Mouse (Mus musculus) kidney, postnatal 0 days (tissue): ENCODE results near the gene Secisbp2. TPM values are rescaled to one million over a fixed set of nuclear protein-coding genes. Genes with fewer than 3 reads are reported as not detected.

Experiments
- ATAC-seq: fragments of 200-750 bp; cut with Nextera tagmentation; replicated peaks from 2 replicates; pipeline ENCODE4 v1.8.0; 2017; ENCODE audit warnings: low read depth, moderate number of reproducible peaks, moderate TSS enrichment, moderate library complexity; ENCODE audit not compliant: low FRiP score
- DNase-seq: peaks from one replicate; pipeline ENCODE4 v3.0.0-alpha.2; 2016; ENCODE audit warnings: low spot score
- H3K27ac ChIP-seq: fragments of 300-500 bp; sonication (generic); 2 replicates; pipeline ENCODE4 v1.5.1; 2014; ENCODE audit warnings: mild to moderate bottlenecking
- H3K27me3 ChIP-seq: fragments of 300-500 bp; sonication (generic); 2 replicates; pipeline ENCODE4 v1.6.1; 2014; ENCODE audit warnings: low read length, mixed read lengths; ENCODE audit not compliant: insufficient read depth
- H3K36me3 ChIP-seq: fragments of 300-500 bp; sonication (generic); 2 replicates; pipeline ENCODE4 v1.6.1; 2014; ENCODE audit warnings: low read length, mixed read lengths; ENCODE audit not compliant: insufficient read depth
- H3K4me1 ChIP-seq: fragments of 300-500 bp; sonication (generic); replicated peaks from 2 replicates; pipeline ENCODE4 v1.6.1; 2014; ENCODE audit warnings: antibody characterized with exemption, low read length, mixed read lengths; ENCODE audit not compliant: insufficient read depth
- H3K4me2 ChIP-seq: fragments of 300-500 bp; sonication (generic); 2 replicates; pipeline ENCODE4 v1.6.1; 2014; ENCODE audit warnings: mild to moderate bottlenecking, low read length, moderate library complexity, mixed read lengths
- H3K4me3 ChIP-seq: fragments of 300-500 bp; sonication (generic); replicated peaks from 2 replicates; pipeline ENCODE4 v1.5.1; 2014; ENCODE audit warnings: low read depth, low read length
- H3K9ac ChIP-seq: fragments of 300-500 bp; sonication (generic); 2 replicates; pipeline ENCODE4 v1.6.1; 2014; ENCODE audit warnings: low read depth, low read length
- H3K9me3 ChIP-seq: fragments of 300-500 bp; sonication (generic); replicated peaks from 2 replicates; pipeline ENCODE4 v1.6.1; 2016; ENCODE audit warnings: low read length, inconsistent platforms, mixed read lengths
- CTCF ChIP-seq: IDR thresholded peaks from 2 replicates; pipeline ENCODE4 v1.5.1; 2016; ENCODE audit warnings: antibody characterized with exemption, low read depth, mild to moderate bottlenecking, moderate library complexity
- WGBS: fragments of 180-500 bp; shearing (Covaris S2); extraction: QIAGEN DNeasy Blood & Tissue Kit; methylation state at CpG from one replicate; pipeline ENCODE4 v1.1.7; 2014; 5-methylcytosine and 5-hydroxymethylcytosine counted together
- polyA plus RNA-seq: library from polyadenylated mRNA; unstranded; fragments of >200 nt; fragmentation: Nextera tagmentation; extraction: Ambion mirVana; gene quantifications from 2 replicates; pipeline ENCODE4 v1.2.1, GENCODE M21; 2015

The Secisbp2 gene
- polyA plus RNA-seq, 1 experiment from 2014 or later = 34.9 TPM

GRCm38 (mm10) chr13:51646362-51647027 is 5.0 kb upstream of the Secisbp2 start:
- H3K36me3 ChIP-seq = no peaks in the 10 kb centered on the region
- H3K4me3 ChIP-seq = peak overlapping the region; percentile 89
- ATAC-seq = no peak
- WGBS = 20% methylated on average over 3 of the region's 3 CpGs
- H3K9me3 ChIP-seq = no peaks in the 10 kb centered on the region
- no peaks in the 10 kb centered on the region for H3K27me3 ChIP-seq
- peak overlapping the region; percentile 71 for H3K4me2 ChIP-seq
- peak overlapping the region; percentile 86 for H3K9ac ChIP-seq
- H3K4me1 ChIP-seq = peaks cover 8% of the 10 kb centered on the region; the same call in 1 of the 2 replicates
- no peak for DNase-seq
- H3K27ac ChIP-seq = peak overlapping the region; percentile 82
- TF ChIP-seq CTCF = no peak

DNA sequence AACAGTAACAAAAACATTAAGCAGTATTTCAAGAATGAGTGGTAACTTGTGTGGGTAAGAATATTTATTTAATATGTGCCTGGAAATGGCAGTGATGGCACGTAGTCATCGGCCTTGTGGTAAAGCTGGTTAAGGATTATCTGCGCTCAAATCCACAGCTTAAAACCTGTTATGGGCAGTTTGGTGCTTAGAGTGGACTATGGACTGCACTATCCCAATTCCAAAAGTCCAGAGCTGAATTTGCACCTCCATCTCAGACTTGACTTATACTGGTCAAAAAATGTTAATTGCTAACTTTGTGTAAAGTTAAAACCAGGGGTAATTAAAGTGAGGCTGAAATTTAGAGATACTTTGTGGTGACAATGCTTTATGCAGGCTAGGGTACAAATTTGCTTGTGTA is 3.7 kb upstream of the Secisbp2 start:
- peaks cover 12% of the 10 kb centered on the region for H3K4me1 ChIP-seq
- WGBS = 71% methylated on average over 3 of the region's 3 CpGs
- ATAC-seq (no peak), DNase-seq (no peak)
- no peaks in the 10 kb centered on the region for H3K27me3 ChIP-seq
- no peak overlapping the region for H3K27ac ChIP-seq
- H3K36me3 ChIP-seq = no peaks in the 10 kb centered on the region
- TF ChIP-seq CTCF = no peak
- H3K4me2 ChIP-seq = peak overlapping the region; percentile 71
- H3K9ac ChIP-seq = no peak overlapping the region
- no peaks in the 10 kb centered on the region for H3K9me3 ChIP-seq
- no peak overlapping the region for H3K4me3 ChIP-seq

DNA sequence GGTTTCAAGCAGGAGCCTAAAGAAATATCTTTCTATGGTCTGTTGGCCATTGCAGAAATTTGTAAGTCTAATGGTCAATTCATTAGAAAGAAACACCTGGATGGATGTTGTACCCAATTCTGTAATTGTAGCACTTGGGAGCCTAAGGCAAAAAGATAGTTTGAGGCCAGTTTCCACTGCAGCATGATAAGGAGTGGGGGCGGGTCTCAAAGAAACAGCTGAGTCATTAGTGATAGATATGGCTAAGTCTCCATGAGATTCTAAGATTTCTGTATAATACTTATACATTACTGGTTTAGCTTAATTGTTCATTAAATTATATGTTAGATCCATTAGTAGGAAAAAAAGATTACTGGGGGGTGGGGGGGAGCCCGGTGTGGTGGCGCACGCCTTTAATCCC is 3.3 kb upstream of the Secisbp2 start:
- H3K9me3 ChIP-seq = no peaks in the 10 kb centered on the region
- ATAC-seq (no peak), DNase-seq (no peak)
- H3K9ac ChIP-seq = no peak overlapping the region
- no peak for TF ChIP-seq CTCF
- H3K4me2 ChIP-seq = peak overlapping the region; percentile 15
- no peak overlapping the region for H3K4me3 ChIP-seq
- H3K4me1 ChIP-seq = peaks cover 12% of the 10 kb centered on the region
- 90% methylated on average over 4 of the region's 4 CpGs for WGBS
- H3K27ac ChIP-seq = no peak overlapping the region
- no peaks in the 10 kb centered on the region for H3K27me3 ChIP-seq
- H3K36me3 ChIP-seq = no peaks in the 10 kb centered on the region

DNA sequence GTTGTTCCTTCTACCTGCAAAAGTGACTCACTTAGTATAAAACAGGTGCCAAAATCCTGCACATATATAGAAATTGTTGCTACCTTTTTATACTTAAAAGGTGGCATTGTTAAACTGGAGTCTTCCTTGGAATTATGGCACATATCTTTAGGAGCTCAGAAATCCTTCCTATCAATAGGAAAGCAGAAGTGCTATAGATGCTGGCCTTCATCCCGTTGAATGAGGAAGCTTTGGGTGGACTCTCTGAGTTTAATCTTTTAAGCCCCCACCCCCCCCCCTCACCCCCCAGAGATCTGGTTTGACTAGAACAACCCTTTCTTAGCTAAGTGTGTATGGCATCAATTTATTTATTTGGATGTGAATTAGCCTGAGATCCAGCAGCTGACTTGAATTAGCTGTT is 1.8 kb upstream of the Secisbp2 start:
- 0 out of 2 replicates have a peak, but pooled peaks cover 4% of the 10 kb centered on the region for H3K36me3 ChIP-seq
- peaks cover 12% of the 10 kb centered on the region for H3K4me1 ChIP-seq
- H3K4me3 ChIP-seq = no peak overlapping the region
- no peak overlapping the region for H3K27ac ChIP-seq
- no peak for ATAC-seq
- no peak overlapping the region for H3K9ac ChIP-seq
- no peaks in the 10 kb centered on the region for H3K27me3 ChIP-seq
- no peak overlapping the region for H3K4me2 ChIP-seq
- WGBS = 91% methylated on average over 1 of the region's 1 CpGs
- no peaks in the 10 kb centered on the region for H3K9me3 ChIP-seq
- no peak for TF ChIP-seq CTCF
- no peak for DNase-seq

DNA sequence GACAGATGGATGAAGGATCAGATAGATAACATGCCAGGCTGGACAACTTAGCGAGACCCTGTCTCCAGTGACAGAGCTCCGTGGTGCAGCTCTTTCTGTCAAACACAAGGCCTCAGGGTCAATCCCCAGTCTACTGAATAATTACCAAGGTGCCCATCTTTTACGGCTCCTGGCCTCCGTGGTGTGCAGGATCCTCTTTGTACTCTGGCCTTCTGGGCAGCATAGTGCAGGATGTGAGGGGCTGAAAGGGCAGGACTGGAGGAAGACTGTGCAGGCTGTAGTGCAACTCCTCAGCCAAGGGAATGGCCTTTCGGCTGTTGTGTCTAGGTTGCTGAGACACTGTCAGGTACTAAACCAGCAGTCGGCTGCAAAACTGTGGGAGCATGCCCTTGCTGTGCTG is 1.7 kb downstream of the Secisbp2 start:
- no peak overlapping the region for H3K9ac ChIP-seq
- H3K27ac ChIP-seq = no peak overlapping the region
- no peak overlapping the region for H3K4me2 ChIP-seq
- 89% methylated on average over 6 of the region's 6 CpGs for WGBS
- H3K4me3 ChIP-seq = no peak overlapping the region
- no peak for DNase-seq
- H3K9me3 ChIP-seq = no peaks in the 10 kb centered on the region
- H3K4me1 ChIP-seq = peaks cover 12% of the 10 kb centered on the region
- TF ChIP-seq CTCF = no peak
- H3K27me3 ChIP-seq = no peaks in the 10 kb centered on the region
- ATAC-seq = no peak
- peaks cover 21% of the 10 kb centered on the region for H3K36me3 ChIP-seq

GRCm38 (mm10) chr13:51653961-51654360 is 2.5 kb downstream of the Secisbp2 start:
- no peak for TF ChIP-seq CTCF
- no peak overlapping the region for H3K27ac ChIP-seq
- H3K4me2 ChIP-seq = no peak overlapping the region
- H3K36me3 ChIP-seq = peaks cover 26% of the 10 kb centered on the region
- WGBS = 92% methylated on average over 9 of the region's 9 CpGs
- no peaks in the 10 kb centered on the region for H3K27me3 ChIP-seq
- H3K9ac ChIP-seq = no peak overlapping the region
- peaks cover 12% of the 10 kb centered on the region for H3K4me1 ChIP-seq
- DNase-seq = no peak
- H3K4me3 ChIP-seq = no peak overlapping the region
- H3K9me3 ChIP-seq = no peaks in the 10 kb centered on the region
- ATAC-seq = no peak
